Mouse (Mus musculus) kidney, adult 18-20 months (tissue): ENCODE measurements around the gene Gna13.

Experiments
- DNase-seq: peaks from one replicate; pipeline ENCODE4 v3.0.0; 2021

The Gna13 gene

GRCm38 (mm10) chr11:109376484-109377143 is 14.0 kb downstream of the Gna13 start:
- DNase-seq = no peak

- no peak for DNase-seq
Measured at GRCm38 (mm10) chr11:109377477-109377876, 14.8 kb downstream of the Gna13 start.

- no peak for DNase-seq
Measured at GRCm38 (mm10) chr11:109378051-109378450, 15.4 kb downstream of the Gna13 start.

- DNase-seq = no peak
Measured at GRCm38 (mm10) chr11:109380662-109381061, 18.0 kb downstream of the Gna13 start.

- no peak for DNase-seq
Measured at GRCm38 (mm10) chr11:109385296-109385695, 22.7 kb downstream of the Gna13 start.

- no peak for DNase-seq
Measured at GRCm38 (mm10) chr11:109389046-109389445, 26.4 kb downstream of the Gna13 start.

- no peak for DNase-seq
Measured at GRCm38 (mm10) chr11:109391200-109391599, 28.6 kb downstream of the Gna13 start.

- DNase-seq = no peak
Measured at GRCm38 (mm10) chr11:109391760-109392159, 29.1 kb downstream of the Gna13 start.

GRCm38 (mm10) chr11:109392601-109393000 is 30.0 kb downstream of the Gna13 start:
- DNase-seq = no peak

- peak; percentile 22 for DNase-seq
Measured at GRCm38 (mm10) chr11:109394758-109395157, 32.1 kb downstream of the Gna13 start.

- DNase-seq = peak; percentile 40
Measured at GRCm38 (mm10) chr11:109395291-109395690, 32.7 kb downstream of the Gna13 start.

GRCm38 (mm10) chr11:109406431-109406830 is 43.8 kb downstream of the Gna13 start:
- DNase-seq = no peak

- DNase-seq = no peak
Measured at GRCm38 (mm10) chr11:109410197-109410980, 47.8 kb downstream of the Gna13 start.

GRCm38 (mm10) chr11:109413617-109414016 is 51.0 kb downstream of the Gna13 start, which contains the start of gene 9930022D16Rik:
9930022D16Rik (plus strand) TSS chr11:109413917.
- DNase-seq = no peak

GRCm38 (mm10) chr11:109414802-109415201 is 52.2 kb downstream of the Gna13 start:
- no peak for DNase-seq

- no peak for DNase-seq
Measured at GRCm38 (mm10) chr11:109416709-109417420, 54.2 kb downstream of the Gna13 start.

GRCm38 (mm10) chr11:109417472-109418040 is 54.9 kb downstream of the Gna13 start:
- no peak for DNase-seq

- no peak for DNase-seq
Measured at GRCm38 (mm10) chr11:109419461-109419860, 56.8 kb downstream of the Gna13 start.

GRCm38 (mm10) chr11:109419961-109420566 is 57.4 kb downstream of the Gna13 start:
- DNase-seq = no peak

GRCm38 (mm10) chr11:109420567-109420962 is 57.9 kb downstream of the Gna13 start:
- DNase-seq = no peak

GRCm38 (mm10) chr11:109421205-109421604 is 58.6 kb downstream of the Gna13 start:
- DNase-seq = no peak

- DNase-seq = no peak
Measured at GRCm38 (mm10) chr11:109422263-109422662, 59.6 kb downstream of the Gna13 start.

GRCm38 (mm10) chr11:109423294-109423693 is 60.7 kb downstream of the Gna13 start:
- no peak for DNase-seq
